24 mouse cellular contexts compared by ENCODE assay signal in genomic region chr12:113087276-113087675, GRCm38 (mm10). TPM values are rescaled to one million over a fixed set of nuclear protein-coding genes. Genes with fewer than 3 reads are reported as not detected.
DNase-seq lines count a peak whose midpoint lies in the region; ATAC-seq and TF ChIP-seq lines count a peak whose summit lies in the region.
"Had no signal": no experiment of that assay in that cellular context is flagged by ENCODE, and none has a peak within 500 bp of the region (broad histone marks: within the 10 kb centered on the region; RNA-seq: fewer than 3 reads in every experiment).

No protein-coding gene starts in this region.

- ATAC-seq in kidney, embryonic 14.5 days (ENCODE audit: low FRiP score, low TSS enrichment), result no peak
- ATAC-seq: activated CD4-positive, CD25-positive, alpha-beta regulatory T cell, adult 4 months; CD4-positive, CD25-positive, alpha-beta regulatory T cell, adult 4 months; Patski had no signal

- H3K4me3 ChIP-seq in gastrocnemius, adult 2 months, result no peak overlapping the region
- H3K4me3 ChIP-seq in MEL (ENCODE audit: control insufficient read depth in 1 of 2, insufficient read depth in 1 of 2, low read depth in 2 of 2, low read length in 2 of 2) (no peak overlapping the region), myocyte (no peak overlapping the region)
- H3K4me3 ChIP-seq in kidney, embryonic 14.5 days (ENCODE audit: low read length), result no peak overlapping the region

- intact Hi-C loops in gastrocnemius, adult 2 months (cut with DNase I), result no loop called here

- DNase-seq in gastrocnemius, adult 2 months, result peak; percentile 8
- DNase-seq in gastrocnemius, postnatal 10 days, result no peak
- DNase-seq in MEL (ENCODE audit: low read depth, low spot score), result no peak
- peak; percentile 16 for DNase-seq in MN1 (ENCODE audit: low spot score)
- DNase-seq in layer of hippocampus, adult 11-12 months (ENCODE audit: low spot score), result no peak
- DNase-seq in embryo, embryonic 10.5 days (ENCODE audit: low spot score), result no peak
- DNase-seq: adrenal gland, adult 2 months; adrenal gland, adult 8-10 months; adrenal gland, postnatal 10 days; adrenal gland, postnatal 14 days; adrenal gland, postnatal 25 days; adrenal gland, postnatal 36 days; B cell, adult 2 months; cerebellum, adult 11 months; cerebellum, adult 11-12 months; cerebellum, adult 18-20 months; cerebellum, adult 2 months had no signal

- H3K79me2 ChIP-seq in MEL (ENCODE audit: control insufficient read depth, insufficient read depth, low read length, poor library complexity) (no peaks in the 10 kb centered on the region), myocyte (ENCODE audit: control insufficient read depth, insufficient read depth) (no peaks in the 10 kb centered on the region)

- no peak overlapping the region for H3K27ac ChIP-seq in gastrocnemius, adult 2 months
- no peak overlapping the region for H3K27ac ChIP-seq in MEL (ENCODE audit: control insufficient read depth, low read depth, low read length)
- H3K27ac ChIP-seq in kidney, embryonic 14.5 days (ENCODE audit: low read depth, low read length), result no peak overlapping the region

- H3K4me1 ChIP-seq in MEL (ENCODE audit: control insufficient read depth in 1 of 2, insufficient read depth in 2 of 2, low read length in 2 of 2), result peaks cover 0 to 7% of the 10 kb centered on the region in 2 experiments; a peak in 3 of 4 replicates
- H3K4me1 ChIP-seq in kidney, embryonic 14.5 days (ENCODE audit: control insufficient read depth, insufficient read depth, low read length), result no peaks in the 10 kb centered on the region

- no peak overlapping the region for H3K4me2 ChIP-seq in myocyte (ENCODE audit: low read depth)
- H3K4me2 ChIP-seq in kidney, embryonic 14.5 days (replicated peaks; ENCODE audit: low read depth, low read length), result no peak overlapping the region

- no peak for TF ChIP-seq POLR2A in MEL (IDR thresholded peaks at IDR 0.05; ENCODE audit: control insufficient read depth in 1 of 2, insufficient read depth in 1 of 2, low read depth in 1 of 2, low read length in 2 of 2, poor library complexity in 1 of 2)
- TF ChIP-seq POLR2A in myocyte (IDR thresholded peaks at IDR 0.05; ENCODE audit: insufficient read length, low read depth), result no peak

- no peak overlapping the region for H3ac ChIP-seq in myocyte (ENCODE audit: control insufficient read depth, insufficient read length)

- TF ChIP-seq RAD21 in MEL (IDR thresholded peaks at IDR 0.05; ENCODE audit: low read depth, low read length), result no peak

- no peak for TF ChIP-seq CTCF in gastrocnemius, adult 2 months (IDR thresholded peaks at IDR 0.05)
- no peak for TF ChIP-seq CTCF in MEL (IDR thresholded peaks at IDR 0.05 in 2 of 3, conservative IDR thresholded peaks at IDR 0.05 in 1 of 3; ENCODE audit: control insufficient read depth in 1 of 3, insufficient read depth in 1 of 3, low read depth in 2 of 3, low read length in 3 of 3, poor library complexity in 1 of 3, severe bottlenecking in 1 of 3)

- H3K9ac ChIP-seq in MEL (ENCODE audit: control insufficient read depth, low read depth, low read length, poor library complexity, severe bottlenecking), result no peak overlapping the region
- H3K9ac ChIP-seq in kidney, embryonic 14.5 days (ENCODE audit: low read depth, low read length), result no peak overlapping the region

- no peak for TF ChIP-seq EP300 in MEL (IDR thresholded peaks at IDR 0.05; ENCODE audit: low read depth in 1 of 2, low read length in 2 of 2)

- H3K27me3 ChIP-seq in MEL (ENCODE audit: control insufficient read depth in 1 of 2, insufficient read depth in 2 of 2, low read length in 2 of 2) (peaks cover 14 to 36% of the 10 kb centered on the region in 2 experiments), myocyte (ENCODE audit: control insufficient read depth, insufficient read depth, insufficient read length) (no peaks in the 10 kb centered on the region)
- H3K27me3 ChIP-seq in kidney, embryonic 14.5 days (ENCODE audit: control insufficient read depth, insufficient read depth, low read length), result no peaks in the 10 kb centered on the region
- H3K27me3 ChIP-seq: Patski had no signal

- no peaks in the 10 kb centered on the region for H3K36me3 ChIP-seq in MEL (ENCODE audit: control insufficient read depth in 1 of 2, insufficient read depth in 2 of 2, low read length in 2 of 2)
- no peaks in the 10 kb centered on the region for H3K36me3 ChIP-seq in myocyte (ENCODE audit: control insufficient read depth, insufficient read depth)
- H3K36me3 ChIP-seq in kidney, embryonic 14.5 days (ENCODE audit: control insufficient read depth, insufficient read depth, low read length), result no peaks in the 10 kb centered on the region
- H3K36me3 ChIP-seq: G1E had no signal

- no peaks in the 10 kb centered on the region for H3K9me3 ChIP-seq in MEL (replicated peaks; ENCODE audit: insufficient read depth, low read length)
- H3K9me3 ChIP-seq in kidney, embryonic 14.5 days (ENCODE audit: control insufficient read depth, low read length), result no peaks in the 10 kb centered on the region
- H3K9me3 ChIP-seq: G1E had no signal

- 77% methylated on average over 2 of the region's 3 CpGs for WGBS in kidney, embryonic 14.5 days

TF ChIP-seq in MEL, 35 proteins besides CTCF, POLR2A, EP300 and RAD21:
- TF ChIP-seq TCF12 (IDR thresholded peaks at IDR 0.05; ENCODE audit: low read depth, low read length) (no peak), JUND (IDR thresholded peaks at IDR 0.05; ENCODE audit: low read depth, low read length) (peak; percentile 88; the same call in 1 of the 2 replicates)

TF ChIP-seq in myocyte, 11 proteins besides CTCF, POLR2A, EP300 and RAD21:
- TF ChIP-seq CEBPB (IDR thresholded peaks at IDR 0.05; ENCODE audit: insufficient read depth, poor library complexity, severe bottlenecking) (peak; percentile 65; the same call in 1 of the 2 replicates), REST (IDR thresholded peaks at IDR 0.05; ENCODE audit: insufficient read depth, insufficient read length) (no peak), POLR2AphosphoS2 (IDR thresholded peaks at IDR 0.05; ENCODE audit: insufficient read length, low read depth) (no peak), E2F4 (IDR thresholded peaks at IDR 0.05; ENCODE audit: insufficient read depth) (no peak)

RNA-seq across cellular contexts. Expression of gene Mta1, which starts 10.8 kb away (rescaled TPM):
- total RNA-seq in gastrocnemius, adult 2 months (2021), result 10 to 100 TPM; 36.2 to 41.5 TPM
- 10 to 100 TPM; 46.0 to 52.0 TPM for total RNA-seq in gastrocnemius, postnatal 10 days (2021)
- 99.5 and 102 TPM in 2 replicates for total RNA-seq in MEL (2012; rRNA removed)
- polyA plus RNA-seq in MEL (2012; ENCODE audit: insufficient read depth in 1 of 2, insufficient read length in 2 of 2, low read depth in 1 of 2, low replicate concordance in 2 of 2, missing spikeins in 1 of 2), result 100 to 1,000 TPM in 1 of 2 experiments, 10 to 100 TPM in 1; 69.0 to 410 TPM
- 101 TPM for polyA plus RNA-seq in myocyte (2012; fragmentation: generic; extraction: Trizol)
- 23.0 and 26.2 TPM in 2 replicates for polyA plus RNA-seq in kidney, embryonic 14.5 days (2014; fragmentation: Nextera tagmentation; extraction: Ambion mirVana)

RNA-seq across cellular contexts. Expression of gene Tex22, which starts 13.0 kb away (rescaled TPM):
- not detected for total RNA-seq in gastrocnemius, adult 2 months (2021)
- total RNA-seq in gastrocnemius, postnatal 10 days (2021), result under 1 TPM in 1 of 2 experiments, not detected in 1; 0.20 TPM
- 0.59 and 0.65 TPM in 2 replicates for total RNA-seq in MEL (2012; rRNA removed)
- under 1 TPM in 1 of 2 experiments, not detected in 1; 0.43 TPM for polyA plus RNA-seq in MEL (2012; ENCODE audit: insufficient read depth in 1 of 2, insufficient read length in 2 of 2, low read depth in 1 of 2, low replicate concordance in 2 of 2, missing spikeins in 1 of 2)
- 0.11 TPM for polyA plus RNA-seq in myocyte (2012; fragmentation: generic; extraction: Trizol)
- not detected in 2 replicates for polyA plus RNA-seq in kidney, embryonic 14.5 days (2014; fragmentation: Nextera tagmentation; extraction: Ambion mirVana)
- total RNA-seq: adrenal gland, postnatal 10 days had no signal
- polyA plus RNA-seq: C2C12; CD4-positive, CD25-positive, alpha-beta regulatory T cell, adult 4 months; G1E; Patski had no signal

RNA-seq across cellular contexts. Expression of gene Crip2, which starts 52.8 kb away (rescaled TPM):
- total RNA-seq in gastrocnemius, adult 2 months (2021), result 10 to 100 TPM; 32.4 to 41.1 TPM
- 100 to 1,000 TPM in 1 of 2 experiments, 10 to 100 TPM in 1; 94.0 to 102 TPM for total RNA-seq in gastrocnemius, postnatal 10 days (2021)
- total RNA-seq in MEL (2012; rRNA removed), result 65.2 and 67.8 TPM in 2 replicates
- polyA plus RNA-seq in MEL (2012; ENCODE audit: insufficient read depth in 1 of 2, insufficient read length in 2 of 2, low read depth in 1 of 2, low replicate concordance in 2 of 2, missing spikeins in 1 of 2) (100 to 1,000 TPM in 1 of 2 experiments, not detected in 1; 261 TPM), myocyte (2012; fragmentation: generic; extraction: Trizol) (1,146 TPM)
- polyA plus RNA-seq in kidney, embryonic 14.5 days (2014; fragmentation: Nextera tagmentation; extraction: Ambion mirVana), result 162 and 174 TPM in 2 replicates

RNA-seq across cellular contexts. Expression of gene Crip1, which starts 58.8 kb away (rescaled TPM):
- total RNA-seq in gastrocnemius, adult 2 months (2021), result 100 to 1,000 TPM in 1 of 2 experiments, 10 to 100 TPM in 1; 71.2 to 113 TPM
- 100 to 1,000 TPM; 143 to 189 TPM for total RNA-seq in gastrocnemius, postnatal 10 days (2021)
- total RNA-seq in MEL (2012; rRNA removed), result 419 and 438 TPM in 2 replicates
- polyA plus RNA-seq in MEL (2012; ENCODE audit: insufficient read depth in 1 of 2, insufficient read length in 2 of 2, low read depth in 1 of 2, low replicate concordance in 2 of 2, missing spikeins in 1 of 2) (100 to 1,000 TPM in 1 of 2 experiments, not detected in 1; 282 TPM), myocyte (2012; fragmentation: generic; extraction: Trizol) (1,677 TPM)
- polyA plus RNA-seq in kidney, embryonic 14.5 days (2014; fragmentation: Nextera tagmentation; extraction: Ambion mirVana), result 194 and 281 TPM in 2 replicates

Comparison
In these comparisons a context has a peak if more than half of its experiments do, and no peak if none do; other contexts are left out.
1. DNase-seq: peak in gastrocnemius, adult 2 months (single experiment) and MN1 (single experiment); none in gastrocnemius, postnatal 10 days (single experiment), MEL (single experiment), layer of hippocampus, adult 11-12 months (single experiment) and embryo, embryonic 10.5 days (single experiment).